Mouse (Mus musculus) megakaryocyte, embryonic 14.5 days (primary cell): Measurements from ENCODE around the gene Cobl.

Experiments used
- FLI1 ChIP-seq: IDR thresholded peaks from 2 replicates; pipeline ENCODE4 v1.6.1; 2012; ENCODE audit warnings: low read length, inconsistent platforms, mixed read lengths
- GATA1 ChIP-seq: IDR thresholded peaks from 3 replicates; pipeline ENCODE4 v1.6.1; 2012; ENCODE audit warnings: mixed read lengths, low read length, inconsistent platforms, borderline replicate concordance

- TF ChIP-seq GATA1 (no peak), FLI1 (no peak)
Measured at GRCm38 (mm10) chr11:12382991-12383390, 81.8 kb downstream of the Cobl start.
